ENCODE assay signal across 17 mouse cellular contexts in genomic region chr17:88113015-88113882, GRCm38 (mm10). TPM values are rescaled to one million over a fixed set of nuclear protein-coding genes. Genes with fewer than 3 reads are reported as not detected.
A peak's percentile ranks its signal among the peaks of the same experiment; 100 is the strongest.
DNase-seq lines count a peak whose midpoint lies in the region; ATAC-seq lines count a peak whose summit lies in the region.
"Had no signal": no experiment of that assay in that cellular context is flagged by ENCODE, and none has a peak within 500 bp of the region (broad histone marks: within the 10 kb centered on the region; RNA-seq: fewer than 3 reads in every experiment).

No protein-coding gene starts in this region.

- no peak overlapping the region for H3K27ac ChIP-seq in hindbrain, embryonic 14.5 days
- no peak overlapping the region for H3K27ac ChIP-seq in forebrain, embryonic 11.5 days (ENCODE audit: low read depth, low read length)
- H3K27ac ChIP-seq: embryonic facial prominence, embryonic 12.5 days; forebrain, embryonic 15.5 days; midbrain, embryonic 12.5 days; neural tube, embryonic 15.5 days had no signal

- 85% methylated on average over 12 of the region's 12 CpGs for WGBS in hindbrain, embryonic 14.5 days
- 91% methylated on average over 12 of the region's 12 CpGs for WGBS in forebrain, embryonic 11.5 days

- intact Hi-C loops in heart, postnatal 25 days (cut with DNase I), result no loop called here

- no peak overlapping the region for H3K9ac ChIP-seq in hindbrain, embryonic 14.5 days
- H3K9ac ChIP-seq in forebrain, embryonic 11.5 days (ENCODE audit: low read length), result no peak overlapping the region
- H3K9ac ChIP-seq: embryonic facial prominence, embryonic 12.5 days; forebrain, embryonic 15.5 days; midbrain, embryonic 12.5 days; neural tube, embryonic 15.5 days had no signal

- H3K4me1 ChIP-seq in megakaryocyte, embryonic 14.5 days, result peaks cover 15% of the 10 kb centered on the region
- H3K4me1 ChIP-seq in hindbrain, embryonic 14.5 days (replicated peaks; ENCODE audit: control insufficient read depth, insufficient read depth, low read length), result no peaks in the 10 kb centered on the region
- H3K4me1 ChIP-seq in forebrain, embryonic 11.5 days (replicated peaks; ENCODE audit: control insufficient read depth, insufficient read depth, low read length), result no peaks in the 10 kb centered on the region
- H3K4me1 ChIP-seq: embryonic facial prominence, embryonic 12.5 days; forebrain, embryonic 15.5 days; midbrain, embryonic 12.5 days had no signal

- peak overlapping the region; percentile 8 for H3K4me3 ChIP-seq in megakaryocyte, embryonic 14.5 days (replicated peaks)
- no peak overlapping the region for H3K4me3 ChIP-seq in hindbrain, embryonic 14.5 days (replicated peaks; ENCODE audit: low read length)
- no peak overlapping the region for H3K4me3 ChIP-seq in forebrain, embryonic 11.5 days (ENCODE audit: low read depth, low read length)
- H3K4me3 ChIP-seq: embryonic facial prominence, embryonic 12.5 days; forebrain, embryonic 15.5 days; midbrain, embryonic 12.5 days; neural tube, embryonic 15.5 days had no signal

- no peak for ATAC-seq in hindbrain, embryonic 14.5 days (ENCODE audit: low FRiP score)
- ATAC-seq in forebrain, embryonic 11.5 days (replicated peaks; ENCODE audit: low FRiP score), result no peak
- ATAC-seq: forebrain, embryonic 15.5 days had no signal

- no peaks in the 10 kb centered on the region for H3K27me3 ChIP-seq in megakaryocyte, embryonic 14.5 days (replicated peaks)
- no peaks in the 10 kb centered on the region for H3K27me3 ChIP-seq in hindbrain, embryonic 14.5 days (ENCODE audit: control insufficient read depth, insufficient read depth, low read length)
- no peaks in the 10 kb centered on the region for H3K27me3 ChIP-seq in forebrain, embryonic 11.5 days (ENCODE audit: control insufficient read depth, insufficient read depth, low read length)
- H3K27me3 ChIP-seq: embryonic facial prominence, embryonic 12.5 days; forebrain, embryonic 15.5 days; midbrain, embryonic 12.5 days; neural tube, embryonic 15.5 days had no signal

- DNase-seq in heart, adult 9 months (ENCODE audit: low spot score in 2 of 2), result peak; percentile 13 to 32
- DNase-seq in heart, postnatal 25 days (ENCODE audit: low spot score), result no peak
- DNase-seq in 416B (ENCODE audit: low read depth), result peak; percentile 82
- peak; percentile 47 for DNase-seq in T-cell, adult 2 months (ENCODE audit: low spot score)
- no peak for DNase-seq in hindbrain, embryonic 14.5 days (ENCODE audit: low spot score)
- DNase-seq in gastrocnemius, adult 8-10 months (ENCODE audit: low spot score in 2 of 2), result no peak
- DNase-seq in forebrain, embryonic 11.5 days (ENCODE audit: low spot score), result no peak
- DNase-seq: cerebellum, adult 8-10 months; gastrocnemius, postnatal 14 days; kidney, postnatal 36 days; right cerebral cortex, postnatal 4 days had no signal

- no peaks in the 10 kb centered on the region for H3K36me3 ChIP-seq in megakaryocyte, embryonic 14.5 days (replicated peaks; ENCODE audit: low read length)
- no peaks in the 10 kb centered on the region for H3K36me3 ChIP-seq in hindbrain, embryonic 14.5 days (replicated peaks; ENCODE audit: control insufficient read depth, insufficient read depth)
- no peaks in the 10 kb centered on the region for H3K36me3 ChIP-seq in forebrain, embryonic 11.5 days (ENCODE audit: control insufficient read depth, insufficient read depth, low read length)
- H3K36me3 ChIP-seq: embryonic facial prominence, embryonic 12.5 days; forebrain, embryonic 15.5 days; midbrain, embryonic 12.5 days; neural tube, embryonic 15.5 days had no signal

- peaks cover 6% of the 10 kb centered on the region for H3K9me3 ChIP-seq in megakaryocyte, embryonic 14.5 days
- H3K9me3 ChIP-seq in hindbrain, embryonic 14.5 days (ENCODE audit: control insufficient read depth, low read length), result no peaks in the 10 kb centered on the region
- no peaks in the 10 kb centered on the region for H3K9me3 ChIP-seq in forebrain, embryonic 11.5 days (ENCODE audit: control insufficient read depth, low read length)
- H3K9me3 ChIP-seq: embryonic facial prominence, embryonic 12.5 days; forebrain, embryonic 15.5 days; neural tube, embryonic 15.5 days had no signal

- no peak overlapping the region for H3K4me2 ChIP-seq in hindbrain, embryonic 14.5 days (replicated peaks)
- H3K4me2 ChIP-seq in forebrain, embryonic 11.5 days (ENCODE audit: low read depth, low read length, severe bottlenecking), result no peak overlapping the region
- H3K4me2 ChIP-seq: embryonic facial prominence, embryonic 12.5 days; forebrain, embryonic 15.5 days; liver, embryonic 11.5 days; midbrain, embryonic 12.5 days; neural tube, embryonic 15.5 days had no signal

RNA-seq across cellular contexts. Expression of gene Fbxo11, which starts 48.2 kb away (rescaled TPM):
- total RNA-seq in heart, postnatal 25 days (2021), result 10 to 100 TPM; 29.8 to 37.3 TPM
- 1.1 TPM in 2 replicates for polyA plus RNA-seq in megakaryocyte, embryonic 14.5 days (2012; ENCODE audit: insufficient read depth, low replicate concordance)
- 42.0 and 43.7 TPM in 2 replicates for polyA plus RNA-seq in hindbrain, embryonic 14.5 days (2014; fragmentation: Nextera tagmentation; extraction: Ambion mirVana)
- 10 to 100 TPM; 27.0 to 36.5 (median 31.9) TPM for total RNA-seq in gastrocnemius, adult 8-10 months (2022)
- polyA plus RNA-seq in forebrain, embryonic 11.5 days (2014; fragmentation: Nextera tagmentation; extraction: Ambion mirVana), result 40.0 and 41.1 TPM in 2 replicates

Comparison
In these comparisons a context has a peak if more than half of its experiments do, and no peak if none do; other contexts are left out.
1. DNase-seq: peak in heart, adult 9 months (2 of 2), 416B (single experiment) and T-cell, adult 2 months (single experiment); none in heart, postnatal 25 days (single experiment), hindbrain, embryonic 14.5 days (single experiment), gastrocnemius, adult 8-10 months (0 of 2) and forebrain, embryonic 11.5 days (single experiment).
2. RNA of gene Fbxo11, which starts 48.2 kb away (polyA plus RNA-seq): 42.0 to 43.7 TPM in hindbrain, embryonic 14.5 days and 40.0 to 41.1 TPM in forebrain, embryonic 11.5 days; 1.1 TPM in megakaryocyte, embryonic 14.5 days; every median in the first group is over 10 times any median in the second.